Comparison of ENCODE assay signal across 21 mouse cellular contexts in genomic region chr17:49434236-49434635, GRCm38 (mm10). TPM values are rescaled to one million over a fixed set of nuclear protein-coding genes. Genes with fewer than 3 reads are reported as not detected.
DNase-seq lines count a peak whose midpoint lies in the region; ATAC-seq lines count a peak whose summit lies in the region.
"Had no signal": no experiment of that assay in that cellular context is flagged by ENCODE, and none has a peak within 500 bp of the region (broad histone marks: within the 10 kb centered on the region; RNA-seq: fewer than 3 reads in every experiment).

No protein-coding gene starts in this region.

- peaks cover 22% of the 10 kb centered on the region for H3K36me3 ChIP-seq in liver, embryonic 11.5 days (ENCODE audit: control insufficient read depth, insufficient read depth, low read length)
- peaks cover 39% of the 10 kb centered on the region for H3K36me3 ChIP-seq in liver, embryonic 16.5 days (ENCODE audit: control insufficient read depth, insufficient read depth)
- H3K36me3 ChIP-seq in kidney, embryonic 15.5 days = peaks cover 54% of the 10 kb centered on the region

- H3K4me3 ChIP-seq in liver, embryonic 11.5 days (ENCODE audit: low read depth, low read length) = no peak overlapping the region
- H3K4me3 ChIP-seq in liver, embryonic 16.5 days (ENCODE audit: low read depth, low read length) = no peak overlapping the region
- H3K4me3 ChIP-seq in kidney, embryonic 15.5 days (replicated peaks) = no peak overlapping the region
- H3K4me3 ChIP-seq: erythroblast, embryonic 14.5 days; gastrocnemius, adult 2 months; limb, embryonic 13.5 days had no signal

- no peak for ATAC-seq in liver, embryonic 11.5 days (replicated peaks; ENCODE audit: low FRiP score)
- ATAC-seq in liver, embryonic 16.5 days (ENCODE audit: low read depth) = no peak
- no peak for ATAC-seq in kidney, embryonic 15.5 days (replicated peaks; ENCODE audit: low FRiP score)
- ATAC-seq: forebrain, embryonic 16.5 days; intestine, postnatal 0 days had no signal

- H3K9ac ChIP-seq in liver, embryonic 11.5 days (ENCODE audit: low read depth, low read length) = no peak overlapping the region
- no peak overlapping the region for H3K9ac ChIP-seq in liver, embryonic 16.5 days (ENCODE audit: low read depth, low read length)
- no peak overlapping the region for H3K9ac ChIP-seq in kidney, embryonic 15.5 days
- H3K9ac ChIP-seq: hindbrain, embryonic 14.5 days; limb, embryonic 13.5 days had no signal

- H3K4me1 ChIP-seq in liver, embryonic 11.5 days (replicated peaks; ENCODE audit: control insufficient read depth, insufficient read depth, low read length) = peaks cover 62% of the 10 kb centered on the region
- H3K4me1 ChIP-seq in liver, embryonic 16.5 days (ENCODE audit: control insufficient read depth, low read depth, low read length) = peaks cover 80% of the 10 kb centered on the region
- H3K4me1 ChIP-seq in kidney, embryonic 15.5 days = peaks cover 34% of the 10 kb centered on the region

- peak; percentile 1 to 3 for DNase-seq in adrenal gland, adult 18-20 months (ENCODE audit: low spot score in 2 of 2)
- DNase-seq in adrenal gland, adult 8-10 months = no peak
- no peak for DNase-seq in liver, embryonic 11.5 days (ENCODE audit: low spot score)
- DNase-seq in liver (no peak), 3T3-L1 (ENCODE audit: low read depth, low spot score) (peak; percentile 33)
- no peak for DNase-seq in cerebellum, adult 11-12 months
- DNase-seq: adrenal gland, postnatal 25 days; cerebellum, adult 2 months; gastrocnemius, adult 2 months; heart, postnatal 36 days; kidney, adult 9 months; lung, postnatal 10 days; midbrain, embryonic 14.5 days; right cerebral cortex, postnatal 25 days had no signal

- H3K27ac ChIP-seq in liver, embryonic 11.5 days (ENCODE audit: low read depth, low read length) = peak overlapping the region; percentile 48; the same call in 1 of the 2 replicates
- H3K27ac ChIP-seq in liver, embryonic 16.5 days (ENCODE audit: low read length) = peak overlapping the region; percentile 30
- no peak overlapping the region for H3K27ac ChIP-seq in kidney, embryonic 15.5 days
- H3K27ac ChIP-seq: gastrocnemius, adult 2 months; hindbrain, embryonic 14.5 days; limb, embryonic 13.5 days had no signal

- 76% methylated on average over 6 of the region's 6 CpGs for WGBS in liver, embryonic 11.5 days
- WGBS in liver, embryonic 16.5 days (ENCODE audit: insufficient replicate concordance) = 69% methylated on average over 6 of the region's 6 CpGs
- WGBS in kidney, embryonic 15.5 days = 66% methylated on average over 6 of the region's 6 CpGs

- H3K27me3 ChIP-seq in liver, embryonic 11.5 days (replicated peaks; ENCODE audit: control insufficient read depth, insufficient read depth, low read length) = no peaks in the 10 kb centered on the region
- no peaks in the 10 kb centered on the region for H3K27me3 ChIP-seq in liver, embryonic 16.5 days (ENCODE audit: control insufficient read depth, insufficient read depth, low read depth, low read length)
- no peaks in the 10 kb centered on the region for H3K27me3 ChIP-seq in kidney, embryonic 15.5 days
- H3K27me3 ChIP-seq: limb, embryonic 13.5 days had no signal

- no peak overlapping the region for H3K4me2 ChIP-seq in liver, embryonic 11.5 days
- H3K4me2 ChIP-seq in liver, embryonic 16.5 days (ENCODE audit: low read depth, low read length) = no peak overlapping the region
- H3K4me2 ChIP-seq in kidney, embryonic 15.5 days = no peak overlapping the region
- H3K4me2 ChIP-seq: hindbrain, embryonic 14.5 days; limb, embryonic 13.5 days had no signal

- no peaks in the 10 kb centered on the region for H3K9me3 ChIP-seq in liver, embryonic 11.5 days (ENCODE audit: control insufficient read depth, low read length)
- no peaks in the 10 kb centered on the region; the same call in 1 of the 2 replicates for H3K9me3 ChIP-seq in liver, embryonic 16.5 days (replicated peaks; ENCODE audit: control insufficient read depth, low read length)
- H3K9me3 ChIP-seq in kidney, embryonic 15.5 days (replicated peaks) = no peaks in the 10 kb centered on the region; the same call in 1 of the 2 replicates
- H3K9me3 ChIP-seq: limb, embryonic 13.5 days had no signal

RNA-seq across cellular contexts. Expression of gene Mocs1, which starts 6.1 kb away (rescaled TPM):
- total RNA-seq in adrenal gland, adult 18-20 months (2021) = 10 to 100 TPM; 30.5 to 40.9 TPM
- 10 to 100 TPM; 50.7 to 57.1 (median 53.5) TPM for total RNA-seq in adrenal gland, adult 8-10 months (2022)
- polyA plus RNA-seq in liver, embryonic 11.5 days (2014; fragmentation: Nextera tagmentation; extraction: Ambion mirVana) = 15.8 and 16.2 TPM in 2 replicates
- 10.7 and 13.1 TPM in 2 replicates for polyA plus RNA-seq in liver, embryonic 16.5 days (2015; fragmentation: Nextera tagmentation; extraction: Ambion mirVana)
- polyA plus RNA-seq in kidney, embryonic 15.5 days (2015; fragmentation: Nextera tagmentation; extraction: Ambion mirVana) = 8.4 and 8.9 TPM in 2 replicates

Comparison
In these comparisons a context has a peak if more than half of its experiments do, and no peak if none do; other contexts are left out.
1. DNase-seq: peak in adrenal gland, adult 18-20 months (2 of 2) and 3T3-L1 (single experiment); none in adrenal gland, adult 8-10 months (single experiment), liver, embryonic 11.5 days (single experiment), liver (single experiment) and cerebellum, adult 11-12 months (single experiment).